Comparison of ENCODE assay signal across 20 mouse cellular contexts in the genomic region with DNA sequence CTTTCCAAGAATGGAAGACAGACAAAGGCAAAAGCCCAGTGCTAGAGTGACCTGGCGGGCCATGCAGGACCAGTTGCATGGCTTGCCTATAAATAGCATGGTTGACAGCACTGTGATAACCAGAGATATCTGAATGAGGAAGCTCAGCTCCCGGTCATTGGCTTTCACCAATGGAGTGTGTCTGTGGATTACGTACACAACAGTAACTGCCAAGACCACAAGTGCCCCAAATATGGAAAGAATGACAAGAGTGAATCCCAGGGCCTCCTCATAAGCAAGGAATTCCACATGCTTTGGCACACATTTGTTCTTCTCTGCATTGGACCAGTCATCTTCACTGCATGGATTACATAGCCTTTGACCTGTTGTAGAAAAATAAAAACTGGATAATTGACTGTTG. TPM values are rescaled to one million over a fixed set of nuclear protein-coding genes. Genes with fewer than 3 reads are reported as not detected.
"Had no signal": no experiment of that assay in that cellular context is flagged by ENCODE, and none has a peak within 500 bp of the region (broad histone marks: within the 10 kb centered on the region; RNA-seq: fewer than 3 reads in every experiment).

No protein-coding gene starts in this region.

- H3K36me3 ChIP-seq: limb, embryonic 13.5 days; neural tube, embryonic 15.5 days had no signal

- H3K4me1 ChIP-seq: limb, embryonic 13.5 days; neural tube, embryonic 15.5 days had no signal

- H3K27ac ChIP-seq: limb, embryonic 13.5 days; liver, embryonic 14.5 days; neural tube, embryonic 15.5 days; stomach, postnatal 0 days had no signal

- H3K9me3 ChIP-seq: limb, embryonic 13.5 days; neural tube, embryonic 15.5 days had no signal

- ATAC-seq: lung, postnatal 0 days had no signal

- DNase-seq: kidney, postnatal 25 days; layer of hippocampus, adult 9-11 months; layer of hippocampus, postnatal 36 days; left cerebral cortex, postnatal 4 days; lung, adult 18-20 months; lung, postnatal 36 days; midbrain, embryonic 14.5 days; right cerebral cortex, adult 18-20 months; thymus, postnatal 4 days had no signal

- H3K4me3 ChIP-seq: limb, embryonic 13.5 days; myocyte; neural tube, embryonic 15.5 days had no signal

- H3K9ac ChIP-seq: limb, embryonic 13.5 days; liver, embryonic 14.5 days; neural tube, embryonic 15.5 days had no signal

- H3K4me2 ChIP-seq: limb, embryonic 13.5 days; neural tube, embryonic 15.5 days had no signal

- H3K27me3 ChIP-seq: limb, embryonic 13.5 days; neural tube, embryonic 15.5 days had no signal

RNA-seq across cellular contexts. Expression of gene Vmn2r3, which starts 29.9 kb away (rescaled TPM):
- total RNA-seq: layer of hippocampus, adult 18-20 months; layer of hippocampus, postnatal 36 days; left cerebral cortex, postnatal 4 days; liver, adult 2 months; megakaryocyte progenitor cell, adult 5-6 weeks had no signal
- polyA plus RNA-seq: kidney, embryonic 16.5 days; limb, embryonic 13.5 days; liver, adult 2 months; liver, embryonic 14.5 days; lung, postnatal 0 days; midbrain, embryonic 14.5 days; neural tube, embryonic 11.5 days; stomach, postnatal 0 days had no signal
